Mouse (Mus musculus) urinary bladder, postnatal 36 days (tissue): ENCODE data around the gene Vmn1r124.
"Not testable (repeated sequence)": the region's sequence is repeated elsewhere in the genome, so short reads cannot be mapped to it uniquely, and the experiment has no call there.

Source experiments
- DNase-seq, 2 experiments: peaks; one replicate each; pipeline ENCODE4 v3.0.0; 2022; ENCODE audit warnings: low spot score in 2 of 2, mixed read lengths in 1 of 2

The Vmn1r124 gene

GRCm38 (mm10) chr7:21260517-21260916 is at the start of gene Vmn1r124:
Vmn1r124 (minus strand) TSS chr7:21260617.
- DNase-seq: not testable (repeated sequence)

DNA sequence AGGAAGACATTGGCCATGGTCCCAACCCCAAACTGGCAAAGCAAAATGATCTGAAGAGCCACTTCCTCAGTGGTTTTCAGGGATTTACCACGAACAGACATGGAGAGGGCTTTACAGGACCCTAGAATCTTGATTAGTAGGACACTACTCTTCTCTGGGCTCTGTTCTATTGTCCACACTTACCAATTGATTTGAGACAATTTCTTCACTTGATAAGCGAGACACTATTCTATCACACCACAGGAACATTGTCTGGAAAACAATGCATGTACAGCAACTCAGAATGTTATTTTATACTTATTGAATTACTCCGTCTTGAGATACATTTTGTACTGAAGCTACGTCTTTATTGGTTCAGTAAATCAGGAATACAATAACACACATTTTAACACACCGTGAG is 41.0 kb upstream of the Vmn1r124 start, which contains the start of gene Vmn1r126:
TSS of gene Vmn1r126 (minus strand) at position 101 of the 400 bp plus-strand sequence.
- not testable (repeated sequence) for DNase-seq

DNA sequence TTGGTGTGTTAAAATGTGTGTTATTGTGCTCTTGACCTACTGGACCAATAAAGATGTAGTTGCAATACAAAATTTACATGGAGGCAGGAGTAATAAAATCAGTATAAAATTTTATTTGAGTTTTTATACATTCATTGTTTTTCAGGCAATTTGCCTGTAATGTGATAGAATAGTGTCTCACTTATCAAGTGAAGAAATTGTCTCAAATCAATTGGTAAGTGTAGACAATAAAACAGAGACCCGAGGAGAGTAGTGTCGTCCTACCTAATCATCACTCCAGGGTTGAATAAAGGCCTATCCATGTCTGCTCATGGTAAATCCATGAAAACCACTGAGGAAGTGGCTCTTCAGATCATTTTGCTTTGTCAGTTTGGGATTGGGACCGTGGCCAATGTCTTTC is 11.5 kb upstream of the Vmn1r124 start, which contains the start of gene Vmn1r125:
TSS of gene Vmn1r125 (plus strand) at position 301 of the 400 bp plus-strand sequence.
- DNase-seq: not testable (repeated sequence)
